Mouse (Mus musculus) layer of hippocampus, postnatal 10 days (tissue): ENCODE measurements at regions not wholly inside any gene's neighbourhood (a gene's known extent, or its start where the extent isn't known, plus 50 kb on each side); places are given as distances from the start of the nearest gene placed in this dataset.

Experiments
- DNase-seq, 2 experiments: peaks; one replicate each; pipeline ENCODE4 v3.0.0; 2021; ENCODE audit warnings: low spot score in 2 of 2

- no peak for DNase-seq
Observed at GRCm38 (mm10) chr15:62076552-62077234, 1153.9 kb upstream of the A1bg start.

- DNase-seq = no peak
Observed at GRCm38 (mm10) chr15:62074735-62075134, 1151.9 kb upstream of the A1bg start.

GRCm38 (mm10) chr15:62073595-62073994, 1150.8 kb upstream of the A1bg start:
- no peak for DNase-seq

GRCm38 (mm10) chr15:62071311-62071710, 1148.5 kb upstream of the A1bg start:
- no peak for DNase-seq

GRCm38 (mm10) chr15:62068422-62069160, 1145.8 kb upstream of the A1bg start:
- no peak for DNase-seq

- DNase-seq = no peak
Observed at GRCm38 (mm10) chr15:62064399-62064798, 1141.6 kb upstream of the A1bg start.

GRCm38 (mm10) chr15:62057449-62057848, 1134.6 kb upstream of the A1bg start:
- DNase-seq = no peak

GRCm38 (mm10) chr15:62056889-62057288, 1134.1 kb upstream of the A1bg start:
- DNase-seq = no peak

GRCm38 (mm10) chr15:62056401-62056800, 1133.6 kb upstream of the A1bg start:
- no peak for DNase-seq

GRCm38 (mm10) chr15:62055011-62055410, 1132.2 kb upstream of the A1bg start:
- no peak for DNase-seq

GRCm38 (mm10) chr15:62053420-62054239, 1130.8 kb upstream of the A1bg start:
- DNase-seq = no peak

GRCm38 (mm10) chr15:62049416-62049815, 1126.6 kb upstream of the A1bg start:
- DNase-seq = no peak

GRCm38 (mm10) chr15:62048981-62049380, 1126.2 kb upstream of the A1bg start:
- DNase-seq = no peak

GRCm38 (mm10) chr15:62046276-62046675, 1123.5 kb upstream of the A1bg start:
- DNase-seq = no peak

GRCm38 (mm10) chr15:62044654-62045335, 1122.0 kb upstream of the A1bg start:
- DNase-seq = no peak

- DNase-seq = no peak
Observed at GRCm38 (mm10) chr15:62043617-62044392, 1121.0 kb upstream of the A1bg start.

- no peak for DNase-seq
Observed at GRCm38 (mm10) chr15:62042924-62043504, 1120.2 kb upstream of the A1bg start.
